31 mouse cellular contexts compared by ENCODE assay signal in the genomic region with DNA sequence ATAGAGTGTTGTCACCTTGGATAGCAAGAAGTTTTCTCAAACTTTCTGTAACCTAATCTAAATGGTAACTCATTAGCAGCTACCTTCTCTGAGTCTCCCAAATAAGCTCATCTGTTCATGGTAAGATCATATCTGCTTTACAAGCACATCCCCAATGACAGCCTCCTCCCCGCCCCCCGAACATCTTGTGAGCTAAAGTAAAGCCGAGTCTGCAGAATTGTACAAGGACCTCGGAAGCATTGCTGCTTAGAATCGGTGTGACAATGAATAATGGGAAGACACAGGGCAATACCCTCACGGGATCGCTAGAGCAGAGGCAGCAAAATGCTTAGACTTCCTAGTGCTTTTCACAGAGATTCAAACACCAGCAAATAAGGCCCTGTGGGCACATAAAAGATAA.
DNase-seq lines count a peak whose midpoint lies in the region; ATAC-seq and TF ChIP-seq lines count a peak whose summit lies in the region.
"Had no signal": no experiment of that assay in that cellular context is flagged by ENCODE, and none has a peak within 500 bp of the region (broad histone marks: within the 10 kb centered on the region; RNA-seq: fewer than 3 reads in every experiment).

No protein-coding gene starts in this region.

- no peak for ATAC-seq in midbrain, postnatal 0 days (ENCODE audit: low FRiP score)
- ATAC-seq: activated CD4-positive, CD25-positive, alpha-beta regulatory T cell, adult 4 months; forebrain, embryonic 16.5 days; inflammation-experienced regulatory T-cells, adult 6 months had no signal

- no peaks in the 10 kb centered on the region for H3K9me3 ChIP-seq in midbrain, postnatal 0 days (ENCODE audit: low read length)
- no peaks in the 10 kb centered on the region for H3K9me3 ChIP-seq in midbrain, embryonic 10.5 days (replicated peaks)
- H3K9me3 ChIP-seq: heart, embryonic 13.5 days; kidney, embryonic 15.5 days; limb, embryonic 12.5 days; liver, embryonic 15.5 days; midbrain, embryonic 12.5 days had no signal

- H3K4me3 ChIP-seq in midbrain, postnatal 0 days (ENCODE audit: low read depth, low read length) = no peak overlapping the region
- H3K4me3 ChIP-seq in midbrain, embryonic 10.5 days = no peak overlapping the region
- H3K4me3 ChIP-seq: erythroblast, embryonic 14.5 days; heart, embryonic 13.5 days; kidney, embryonic 15.5 days; limb, embryonic 12.5 days; liver, embryonic 15.5 days; midbrain, embryonic 12.5 days had no signal

- no peak overlapping the region for H3K27ac ChIP-seq in midbrain, postnatal 0 days (ENCODE audit: low read depth, low read length)
- no peak overlapping the region for H3K27ac ChIP-seq in midbrain, embryonic 10.5 days (replicated peaks)
- H3K27ac ChIP-seq: heart, embryonic 13.5 days; kidney, embryonic 15.5 days; limb, embryonic 12.5 days; liver, embryonic 15.5 days; midbrain, embryonic 12.5 days; stomach, postnatal 0 days had no signal

- H3K9ac ChIP-seq in midbrain, postnatal 0 days (replicated peaks; ENCODE audit: low read length, poor library complexity, severe bottlenecking) = no peak overlapping the region
- H3K9ac ChIP-seq: heart, embryonic 13.5 days; kidney, embryonic 15.5 days; limb, embryonic 12.5 days; liver, embryonic 15.5 days; lung, embryonic 14.5 days; midbrain, embryonic 12.5 days had no signal

- no peaks in the 10 kb centered on the region for H3K4me1 ChIP-seq in midbrain, postnatal 0 days (ENCODE audit: insufficient read depth, low read length)
- no peaks in the 10 kb centered on the region for H3K4me1 ChIP-seq in midbrain, embryonic 10.5 days
- H3K4me1 ChIP-seq: heart, embryonic 13.5 days; kidney, embryonic 15.5 days; limb, embryonic 12.5 days; liver, embryonic 15.5 days; midbrain, embryonic 12.5 days had no signal

- intact Hi-C loops in left cerebral cortex, postnatal 14 days (cut with DNase I) = no loop called here

- 63% methylated on average over 7 of the region's 7 CpGs for WGBS in midbrain, postnatal 0 days
- 85% methylated on average over 7 of the region's 7 CpGs for WGBS in midbrain, embryonic 10.5 days

- DNase-seq in layer of hippocampus, adult 11-12 months (ENCODE audit: low spot score) = peak; percentile 21
- DNase-seq in layer of hippocampus, postnatal 25 days (ENCODE audit: extremely low spot score in 1 of 2, low spot score in 1 of 2) = no peak
- peak; percentile 30 for DNase-seq in midbrain, postnatal 0 days (ENCODE audit: low spot score)
- no peak for DNase-seq in midbrain, embryonic 10.5 days (ENCODE audit: low spot score)
- peak; percentile 39 for DNase-seq in brain, adult 2 months (ENCODE audit: low read depth, low spot score)
- DNase-seq in left cerebral cortex, postnatal 14 days (ENCODE audit: low spot score in 2 of 2) = peak; percentile 33 to 43
- no peak for DNase-seq in MN1 (ENCODE audit: low spot score)
- DNase-seq: adrenal gland, adult 2 months; adrenal gland, postnatal 36 days; B cell, adult 2 months; cerebellum, adult 2 months; cerebellum, postnatal 14 days; gastrocnemius, postnatal 10 days; heart, postnatal 10 days; kidney, adult 18-20 months; kidney, postnatal 36 days; lung, embryonic 14.5 days; lung, postnatal 14 days; spleen, adult 18-20 months; thymus, adult 18-20 months; thymus, postnatal 25 days had no signal

- no peaks in the 10 kb centered on the region for H3K36me3 ChIP-seq in midbrain, postnatal 0 days (ENCODE audit: insufficient read depth, low read length)
- H3K36me3 ChIP-seq in midbrain, embryonic 10.5 days = no peaks in the 10 kb centered on the region
- H3K36me3 ChIP-seq: heart, embryonic 13.5 days; kidney, embryonic 15.5 days; limb, embryonic 12.5 days; liver, embryonic 15.5 days; midbrain, embryonic 12.5 days had no signal

- TF ChIP-seq CTCF in midbrain, postnatal 0 days (IDR thresholded peaks at IDR 0.05) = no peak

- H3K4me2 ChIP-seq in midbrain, postnatal 0 days (ENCODE audit: low read depth, low read length, poor library complexity, severe bottlenecking) = no peak overlapping the region
- H3K4me2 ChIP-seq: heart, embryonic 13.5 days; kidney, embryonic 15.5 days; limb, embryonic 12.5 days; liver, embryonic 15.5 days; lung, embryonic 14.5 days; midbrain, embryonic 12.5 days had no signal

- no peaks in the 10 kb centered on the region for H3K27me3 ChIP-seq in midbrain, postnatal 0 days (ENCODE audit: insufficient read depth, low read length)
- H3K27me3 ChIP-seq in midbrain, embryonic 10.5 days (ENCODE audit: low read depth, poor library complexity, severe bottlenecking) = no peaks in the 10 kb centered on the region
- H3K27me3 ChIP-seq: heart, embryonic 13.5 days; kidney, embryonic 15.5 days; limb, embryonic 12.5 days; liver, embryonic 15.5 days; midbrain, embryonic 12.5 days had no signal

Comparison
In these comparisons a context has a peak if more than half of its experiments do, and no peak if none do; other contexts are left out.
1. DNase-seq: peak in layer of hippocampus, adult 11-12 months (single experiment), midbrain, postnatal 0 days (single experiment), brain, adult 2 months (single experiment) and left cerebral cortex, postnatal 14 days (2 of 2); none in layer of hippocampus, postnatal 25 days (0 of 2), midbrain, embryonic 10.5 days (single experiment) and MN1 (single experiment).